Mouse (Mus musculus) intestine, embryonic 16.5 days (tissue): ENCODE measurements around the gene Mycl. TPM values are rescaled to one million over a fixed set of nuclear protein-coding genes. Genes with fewer than 3 reads are reported as not detected.

Source experiments
- ATAC-seq: fragments of 200-750 bp; cut with Nextera tagmentation; 2 replicates; pipeline ENCODE4 v1.8.0; 2017; ENCODE audit warnings: moderate TSS enrichment, moderate library complexity
- H3K27ac ChIP-seq: fragments of 300-500 bp; sonication (generic); 2 replicates; pipeline ENCODE4 v1.5.1; 2014; ENCODE audit warnings: mild to moderate bottlenecking, low read length
- H3K27me3 ChIP-seq: fragments of 300-500 bp; sonication (generic); replicated peaks from 2 replicates; pipeline ENCODE4 v1.6.1; 2014; ENCODE audit warnings: low read length, control low read depth, mixed read lengths; ENCODE audit not compliant: control insufficient read depth, insufficient read depth
- H3K36me3 ChIP-seq: fragments of 300-500 bp; sonication (generic); 2 replicates; pipeline ENCODE4 v1.6.1; 2014; ENCODE audit warnings: low read length, control low read depth; ENCODE audit not compliant: control insufficient read depth, insufficient read depth
- H3K4me1 ChIP-seq: fragments of 300-500 bp; sonication (generic); 2 replicates; pipeline ENCODE4 v1.6.1; 2014; ENCODE audit warnings: low read length, control low read depth, mixed read lengths; ENCODE audit not compliant: control insufficient read depth, insufficient read depth
- H3K4me2 ChIP-seq: fragments of 300-500 bp; sonication (generic); 2 replicates; pipeline ENCODE4 v1.6.1; 2014; ENCODE audit warnings: low read depth, low read length, control low read depth
- H3K4me3 ChIP-seq: fragments of 300-500 bp; sonication (generic); 2 replicates; pipeline ENCODE4 v1.5.1; 2014; ENCODE audit warnings: mild to moderate bottlenecking, low read length
- H3K9ac ChIP-seq: fragments of 300-500 bp; sonication (generic); 2 replicates; pipeline ENCODE4 v1.6.1; 2014; ENCODE audit warnings: low read depth, low read length
- H3K9me3 ChIP-seq: fragments of 300-500 bp; sonication (generic); 2 replicates; pipeline ENCODE4 v1.6.1; 2016; ENCODE audit warnings: low read length, control low read depth; ENCODE audit not compliant: control insufficient read depth
- WGBS: fragments of 180-500 bp; shearing (Covaris S2); extraction: QIAGEN DNeasy Blood & Tissue Kit; methylation state at CpG from one replicate; pipeline ENCODE4 v1.1.7; 2014; 5-methylcytosine and 5-hydroxymethylcytosine counted together
- polyA plus RNA-seq: library from polyadenylated mRNA; unstranded; fragments of >200 nt; fragmentation: Nextera tagmentation; extraction: Ambion mirVana; gene quantifications from 2 replicates; pipeline ENCODE4 v1.2.1, GENCODE M21; 2015

Gene Mycl
- polyA plus RNA-seq, 1 experiment from 2014 or later, result 5.1 TPM

- H3K4me3 ChIP-seq, result no peak overlapping the region
- no peaks in the 10 kb centered on the region for H3K27me3 ChIP-seq
- no peak for ATAC-seq
- no peak overlapping the region for H3K9ac ChIP-seq
- peaks cover 21% of the 10 kb centered on the region for H3K4me1 ChIP-seq
- no peak overlapping the region for H3K27ac ChIP-seq
- no peaks in the 10 kb centered on the region; the same call in 1 of the 2 replicates for H3K36me3 ChIP-seq
- 66% methylated on average over 3 of the region's 3 CpGs for WGBS
- H3K4me2 ChIP-seq, result no peak overlapping the region
- no peaks in the 10 kb centered on the region for H3K9me3 ChIP-seq
These were observed 50.8 kb downstream of the Mycl start for GRCm38 (mm10) chr4:123046300-123046699.

- Histone ChIP-seq H3K4me2 (peak overlapping the region; percentile 21; the same call in 1 of the 2 replicates), H3K9me3 (no peaks in the 10 kb centered on the region), H3K27me3 (no peaks in the 10 kb centered on the region), H3K9ac (no peak overlapping the region), H3K4me3 (no peak overlapping the region), H3K27ac (peak overlapping the region; percentile 74), H3K36me3 (no peaks in the 10 kb centered on the region; the same call in 1 of the 2 replicates), H3K4me1 (peaks cover 27% of the 10 kb centered on the region)
- ATAC-seq, result peak; percentile 97
- 26% methylated on average over 5 of the region's 5 CpGs for WGBS
These were observed 55.3 kb downstream of the Mycl start for GRCm38 (mm10) chr4:123050681-123051211.

Other genes with a start within 250 kb of the Mycl start
- gene Ppt1, start 159.4 kb upstream of the Mycl start, polyA plus RNA-seq, result 79.3 and 81.0 TPM in 2 replicates
- 86.4 and 91.1 TPM in 2 replicates for gene Cap1, start 109.6 kb upstream of the Mycl start, polyA plus RNA-seq
- 3.3 and 4.0 TPM in 2 replicates for gene Mfsd2a, start 34.5 kb upstream of the Mycl start, polyA plus RNA-seq
- 12.7 and 16.0 TPM in 2 replicates for gene Trit1, start 20.9 kb downstream of the Mycl start, polyA plus RNA-seq
- gene Bmp8b, start 109.5 kb downstream of the Mycl start, polyA plus RNA-seq, result 0.29 and 0.47 TPM in 2 replicates
- gene Oxct2b, start 120.6 kb downstream of the Mycl start, polyA plus RNA-seq, result 0.13 TPM in 1 of 2 replicates, not detected in the other
- 76.1 and 84.1 TPM in 2 replicates for gene Ppie, start 144.3 kb downstream of the Mycl start, polyA plus RNA-seq
- 3.4 TPM in 2 replicates for gene Hpcal4, start 187.6 kb downstream of the Mycl start, polyA plus RNA-seq
- not detected in 2 replicates for gene Nt5c1a, start 205.9 kb downstream of the Mycl start, polyA plus RNA-seq
- gene Heyl, start 237.9 kb downstream of the Mycl start, polyA plus RNA-seq, result 10.7 and 12.0 TPM in 2 replicates